Mouse (Mus musculus): ENCODE measurements around the gene Gdf9. TPM values are rescaled to one million over a fixed set of nuclear protein-coding genes. Genes with fewer than 3 reads are reported as not detected.
A peak's percentile ranks its signal among the peaks of the same experiment; 100 is the strongest.

The Gdf9 gene
- polyA plus RNA-seq, 1 experiment from 2014 or later, result 2.2 TPM

- H3K4me2 ChIP-seq, result no peak overlapping the region
- WGBS, result 73% methylated on average over 4 of the region's 4 CpGs
- no peaks in the 10 kb centered on the region for H3K36me3 ChIP-seq
- H3K27me3 ChIP-seq, result peaks cover 73% of the 10 kb centered on the region
- H3K9me3 ChIP-seq (replicated peaks), result 0 out of 2 replicates have a peak, but pooled peaks cover 5% of the 10 kb centered on the region
- ATAC-seq (replicated peaks; ENCODE audit: low FRiP score), result no peak
- no peak overlapping the region for H3K9ac ChIP-seq
- peaks cover 18% of the 10 kb centered on the region for H3K4me1 ChIP-seq
- H3K27ac ChIP-seq, result no peak overlapping the region
- no peak overlapping the region for H3K4me3 ChIP-seq (replicated peaks)
These were observed 50.4 kb downstream of the Gdf9 start for GRCm38 (mm10) chr11:53481088-53481730.

DNA sequence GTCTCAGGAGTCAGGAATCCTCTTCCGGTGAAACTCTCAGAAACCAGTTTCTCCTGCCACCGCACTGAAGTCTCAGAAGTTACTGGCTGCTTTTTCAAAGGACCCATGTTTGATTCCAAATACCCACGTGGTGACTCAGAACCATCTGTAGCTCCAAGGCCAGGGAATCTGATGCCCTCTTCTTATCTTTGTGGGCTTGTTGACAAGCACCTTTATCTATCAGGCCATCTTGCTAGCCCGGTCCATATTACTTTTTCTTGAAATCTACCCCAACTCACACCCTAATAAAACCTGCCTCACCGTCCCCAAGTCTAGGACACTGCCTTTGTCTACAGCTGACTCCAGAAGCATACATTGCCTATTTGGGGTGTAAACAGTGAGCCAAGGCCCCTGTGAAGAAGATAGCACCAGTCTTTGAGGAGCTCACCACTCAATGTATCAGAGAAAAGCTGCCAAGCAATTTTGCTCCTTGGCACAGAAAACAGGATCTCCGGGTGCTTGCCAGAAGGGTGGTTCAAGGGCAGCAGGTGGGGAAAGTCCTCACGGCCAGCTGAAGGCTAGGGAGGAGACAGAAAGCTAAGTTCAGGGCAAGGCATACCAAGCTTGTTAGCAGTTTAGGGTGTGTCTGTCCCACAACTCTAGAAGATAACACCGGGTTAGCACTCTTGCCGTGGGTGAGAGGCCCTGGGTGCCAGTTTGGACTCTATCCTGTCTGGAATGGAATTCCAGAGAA is 52.5 kb downstream of the Gdf9 start:
- no peak for ATAC-seq (replicated peaks; ENCODE audit: low FRiP score)
- whole genome bisulfite sequencing, result 69% methylated on average over 9 of the region's 9 CpGs
- Histone ChIP-seq H3K27me3 (peaks cover 67% of the 10 kb centered on the region), H3K27ac (no peak overlapping the region), H3K4me2 (no peak overlapping the region), H3K4me3 (replicated peaks) (no peak overlapping the region), H3K4me1 (peaks cover 30% of the 10 kb centered on the region), H3K36me3 (no peaks in the 10 kb centered on the region), H3K9ac (no peak overlapping the region), H3K9me3 (replicated peaks) (0 out of 2 replicates have a peak, but pooled peaks cover 5% of the 10 kb centered on the region)

- no peak for ATAC-seq (replicated peaks; ENCODE audit: low FRiP score)
These were observed 54.9 kb downstream of the Gdf9 start for GRCm38 (mm10) chr11:53485719-53486118.

GRCm38 (mm10) chr11:53486351-53486750 is 55.5 kb downstream of the Gdf9 start:
- 0 out of 2 replicates have a peak, but pooled peaks have one; percentile 20 for ATAC-seq (replicated peaks; ENCODE audit: low FRiP score)
- Histone ChIP-seq H3K36me3 (no peaks in the 10 kb centered on the region), H3K9ac (no peak overlapping the region), H3K4me3 (replicated peaks) (no peak overlapping the region), H3K4me1 (peaks cover 12% of the 10 kb centered on the region), H3K27ac (no peak overlapping the region), H3K4me2 (peak overlapping the region; percentile 61), H3K27me3 (peaks cover 37% of the 10 kb centered on the region), H3K9me3 (replicated peaks) (no peaks in the 10 kb centered on the region)
- 67% methylated on average over 3 of the region's 3 CpGs for WGBS

More at GRCm38 (mm10) chr11:53485719-53486118, 54.9 kb downstream of the Gdf9 start:
- Histone ChIP-seq H3K36me3 (no peaks in the 10 kb centered on the region), H3K27me3 (peaks cover 43% of the 10 kb centered on the region), H3K27ac (no peak overlapping the region), H3K4me3 (replicated peaks) (no peak overlapping the region), H3K9ac (no peak overlapping the region), H3K4me1 (peaks cover 12% of the 10 kb centered on the region), H3K9me3 (replicated peaks) (no peaks in the 10 kb centered on the region), H3K4me2 (no peak overlapping the region)
- 44% methylated on average over 3 of the region's 3 CpGs for WGBS

- peak; percentile 86 for ATAC-seq (replicated peaks; ENCODE audit: low FRiP score)
- Histone ChIP-seq H3K4me3 (replicated peaks) (peak overlapping the region; percentile 30), H3K4me1 (peaks cover 15% of the 10 kb centered on the region), H3K9ac (no peak overlapping the region), H3K27me3 (peaks cover 30% of the 10 kb centered on the region), H3K4me2 (peak overlapping the region; percentile 61), H3K9me3 (replicated peaks) (no peaks in the 10 kb centered on the region), H3K27ac (no peak overlapping the region), H3K36me3 (no peaks in the 10 kb centered on the region)
- 8% methylated on average over 27 of the region's 27 CpGs for WGBS
These were observed 56.2 kb downstream of the Gdf9 start for GRCm38 (mm10) chr11:53486822-53487594.

Small RNA genes within 50 kb of the gene (microRNA-seq; reads per million reads assigned to microRNA genes)
- gene Mir6920, result not detected

Other genes with a start within 250 kb of the Gdf9 start
- gene Hspa4, start 130.6 kb upstream of the Gdf9 start, polyA plus RNA-seq (2015; fragmentation: Nextera tagmentation; extraction: Ambion mirVana), result 91.0 and 94.6 TPM in 2 replicates
- 22.8 and 24.3 TPM in 2 replicates for gene Zcchc10, start 106.3 kb upstream of the Gdf9 start, polyA plus RNA-seq (2015; fragmentation: Nextera tagmentation; extraction: Ambion mirVana)
- gene Aff4, start 80.2 kb upstream of the Gdf9 start, polyA plus RNA-seq (2015; fragmentation: Nextera tagmentation; extraction: Ambion mirVana), result 32.1 and 38.0 TPM in 2 replicates
- gene Leap2, start 7.9 kb upstream of the Gdf9 start, polyA plus RNA-seq (2015; fragmentation: Nextera tagmentation; extraction: Ambion mirVana), result 0.32 and 0.46 TPM in 2 replicates
- 629 and 653 TPM in 2 replicates for gene Uqcrq, start 192 bp upstream of the Gdf9 start, polyA plus RNA-seq (2015; fragmentation: Nextera tagmentation; extraction: Ambion mirVana)
- gene Gm10447, start 26.1 kb downstream of the Gdf9 start, polyA plus RNA-seq (2015; fragmentation: Nextera tagmentation; extraction: Ambion mirVana), result not detected in 2 replicates
- 1.7 and 2.3 TPM in 2 replicates for gene Shroom1, start 26.2 kb downstream of the Gdf9 start, polyA plus RNA-seq (2015; fragmentation: Nextera tagmentation; extraction: Ambion mirVana)
- gene Gm9837, start 39.5 kb downstream of the Gdf9 start, polyA plus RNA-seq (2015; fragmentation: Nextera tagmentation; extraction: Ambion mirVana), result not detected in 2 replicates
- gene Gm9945, start 49.1 kb downstream of the Gdf9 start, polyA plus RNA-seq (2015; fragmentation: Nextera tagmentation; extraction: Ambion mirVana), result not detected in 2 replicates
- 0.23 and 0.32 TPM in 2 replicates for gene Sowaha, start 49.3 kb downstream of the Gdf9 start, polyA plus RNA-seq (2015; fragmentation: Nextera tagmentation; extraction: Ambion mirVana)
- gene Sept8, start 88.2 kb downstream of the Gdf9 start, polyA plus RNA-seq (2015; fragmentation: Nextera tagmentation; extraction: Ambion mirVana), result 21.9 and 25.6 TPM in 2 replicates
- 65.6 and 68.6 TPM in 2 replicates for gene Kif3a, start 136.4 kb downstream of the Gdf9 start, polyA plus RNA-seq (2015; fragmentation: Nextera tagmentation; extraction: Ambion mirVana)
- 1.2 and 1.3 TPM in 2 replicates for gene Il4, start 187.6 kb downstream of the Gdf9 start, polyA plus RNA-seq (2015; fragmentation: Nextera tagmentation; extraction: Ambion mirVana)
- gene Il13, start 203.7 kb downstream of the Gdf9 start, polyA plus RNA-seq (2015; fragmentation: Nextera tagmentation; extraction: Ambion mirVana), result not detected in 2 replicates

Data from kidney, embryonic 15.5 days (tissue).